Mouse (Mus musculus) spleen, adult 2 months (tissue): ENCODE results near the gene Slc25a44. TPM values are rescaled to one million over a fixed set of nuclear protein-coding genes. Genes with fewer than 3 reads are reported as not detected.
A peak's percentile ranks its signal among the peaks of the same experiment; 100 is the strongest.

Experiments used
- DNase-seq, 2 experiments: peaks; one replicate each; pipeline versions ENCODE4 v3.0.0 to v3.0.0-alpha.2; 2012 to 2021; ENCODE audit warnings: low spot score in 2 of 2, low read depth in 1 of 2
- H3K27ac ChIP-seq: fragments of 200-500 bp; 2 replicates; pipeline ENCODE4 v1.5.1; 2012; ENCODE audit warnings: low read length, inconsistent platforms; ENCODE audit not compliant: insufficient read depth
- H3K27me3 ChIP-seq: fragments of 200-500 bp; 2 replicates; pipeline ENCODE4 v1.6.1; 2012; ENCODE audit warnings: mild to moderate bottlenecking, moderate library complexity, low read length, inconsistent platforms; ENCODE audit not compliant: control insufficient read depth, insufficient read depth
- H3K36me3 ChIP-seq: fragments of 200-500 bp; 2 replicates; pipeline ENCODE4 v1.6.1; 2012; ENCODE audit warnings: mild to moderate bottlenecking, low read length, inconsistent platforms; ENCODE audit not compliant: control insufficient read depth, insufficient read depth
- H3K4me1 ChIP-seq: fragments of 200-500 bp; 2 replicates; pipeline ENCODE4 v1.6.1; 2011; ENCODE audit warnings: inconsistent platforms; ENCODE audit not compliant: control insufficient read depth, insufficient read depth, insufficient read length
- H3K4me3 ChIP-seq: fragments of 200-500 bp; 2 replicates; pipeline ENCODE4 v1.5.1; 2011; ENCODE audit warnings: mild to moderate bottlenecking, inconsistent platforms; ENCODE audit not compliant: insufficient read depth, insufficient read length; ENCODE audit errors: extremely low read depth
- CTCF ChIP-seq: fragments of 200-500 bp; IDR thresholded peaks from 2 replicates; pipeline ENCODE4 v1.5.1; 2011; ENCODE audit warnings: mild to moderate bottlenecking, inconsistent platforms; ENCODE audit not compliant: insufficient read depth, insufficient read length, insufficient replicate concordance; ENCODE audit errors: extremely low read depth
- POLR2A ChIP-seq: fragments of 200-500 bp; IDR thresholded peaks from 2 replicates; pipeline ENCODE4 v1.6.1; 2011; ENCODE audit warnings: low read depth, low read length, inconsistent platforms
- WGBS: fragments of 180-500 bp; shearing (Covaris S2); methylation state at CpG from one replicate; pipeline ENCODE4 v1.1.7; 2018; 5-methylcytosine and 5-hydroxymethylcytosine counted together
- polyA plus RNA-seq: library from polyadenylated mRNA; depleted of rRNA; stranded (reverse); fragments of >200 nt; gene quantifications from 2 replicates; pipeline ENCODE4 v1.2.3, GENCODE M21; 2012; rRNA removed

Gene Slc25a44
- polyA plus RNA-seq, 1 experiment: 13.9 TPM

DNA sequence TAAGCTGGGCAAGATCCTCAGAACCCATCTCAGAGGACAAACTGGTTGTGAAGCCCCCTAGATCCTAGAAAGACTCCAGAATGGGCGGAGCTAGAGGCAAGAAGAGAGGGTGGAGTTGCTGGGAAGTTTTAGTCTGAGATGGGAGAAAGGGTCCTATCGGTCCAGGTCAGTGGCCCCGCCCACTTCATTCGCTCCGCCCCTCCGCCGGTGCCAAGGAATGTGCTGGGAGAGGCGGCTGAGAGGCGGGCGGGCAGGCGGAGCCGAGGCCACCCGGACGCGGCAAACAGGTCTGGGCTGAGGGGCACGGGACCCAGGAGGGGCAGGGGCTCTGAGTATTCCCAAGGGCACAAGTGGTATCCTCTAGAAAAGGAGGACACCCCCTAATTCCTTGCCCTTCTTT is 60.6 kb downstream of the Slc25a44 start, which contains the start of gene Paqr6:
Gene Paqr6, plus strand, starts transcription at position 248 of the 400 bp plus-strand sequence.
- Histone ChIP-seq H3K36me3 (peaks cover 27% of the 10 kb centered on the region), H3K4me3 (no peak within 1 kb of the TSS), H3K4me1 (no peaks in the 10 kb centered on the region), H3K27ac (peak within 1 kb of the TSS; percentile 5; the same call in 1 of the 2 replicates), H3K27me3 (no peaks in the 10 kb centered on the region)
- WGBS: 42% methylated on average over 14 of the region's 16 CpGs
- TF ChIP-seq POLR2A (no peak), CTCF (no peak)
- DNase-seq: no peak

- Histone ChIP-seq H3K27me3 (no peaks in the 10 kb centered on the region), H3K27ac (peak overlapping the region; percentile 5; the same call in 1 of the 2 replicates), H3K4me1 (no peaks in the 10 kb centered on the region), H3K36me3 (peaks cover 31% of the 10 kb centered on the region), H3K4me3 (no peak overlapping the region)
- DNase-seq: no peak
- WGBS: 69% methylated on average over 4 of the region's 4 CpGs
- TF ChIP-seq POLR2A: no peak
Measured at GRCm38 (mm10) chr3:88363700-88364099, 61.2 kb downstream of the Slc25a44 start.

DNA sequence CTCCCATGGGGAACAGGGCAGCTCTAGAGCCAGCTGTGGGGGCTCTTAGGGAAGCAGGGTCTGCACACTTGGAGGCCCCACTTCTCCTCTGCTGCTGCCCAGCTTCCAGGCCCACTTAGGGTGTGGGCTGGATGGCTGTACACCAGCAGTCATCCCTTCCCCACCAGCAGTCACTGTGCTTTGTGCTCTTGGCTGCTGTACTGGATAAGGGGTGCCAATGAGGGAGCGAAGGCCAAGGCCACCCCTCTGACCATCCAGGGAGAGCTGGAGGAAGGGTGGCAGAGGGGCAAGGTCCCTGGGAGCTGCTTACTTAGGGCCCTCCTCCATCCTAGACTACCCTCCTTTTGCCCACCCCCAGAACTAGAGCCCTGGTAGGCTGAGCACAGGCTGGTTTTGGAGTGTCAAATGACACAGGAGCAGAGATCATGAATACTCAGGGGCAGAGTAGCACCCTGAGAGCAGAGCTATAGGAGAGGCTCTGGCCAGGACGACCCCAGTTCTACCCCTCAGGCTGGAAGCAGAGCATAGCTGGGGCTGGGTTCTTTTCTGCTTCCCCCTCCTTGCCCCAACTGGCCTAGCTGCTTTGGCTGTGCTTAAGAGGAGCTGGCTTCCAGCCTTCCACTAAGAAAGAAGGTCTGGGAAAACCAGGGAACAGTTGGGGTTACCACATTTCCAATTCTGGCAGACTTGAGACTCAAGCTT is 63.2 kb downstream of the Slc25a44 start:
- Histone ChIP-seq H3K36me3 (peaks cover 43% of the 10 kb centered on the region), H3K27ac (no peak overlapping the region), H3K27me3 (no peaks in the 10 kb centered on the region), H3K4me1 (no peaks in the 10 kb centered on the region), H3K4me3 (no peak overlapping the region)
- no peak for DNase-seq
- 94% methylated on average over 2 of the region's 2 CpGs for WGBS
- no peak for TF ChIP-seq CTCF
- no peak for TF ChIP-seq POLR2A

- no peaks in the 10 kb centered on the region for H3K4me1 ChIP-seq
- no peaks in the 10 kb centered on the region for H3K27me3 ChIP-seq
- peaks cover 46% of the 10 kb centered on the region for H3K36me3 ChIP-seq
- no peak for DNase-seq
- WGBS: 25% methylated on average over 6 of the region's 6 CpGs
- H3K4me3 ChIP-seq: no peak overlapping the region
- TF ChIP-seq CTCF: no peak
- no peak for TF ChIP-seq POLR2A
- H3K27ac ChIP-seq: no peak overlapping the region
Measured at GRCm38 (mm10) chr3:88361096-88361495, 63.8 kb downstream of the Slc25a44 start.

Other genes starting within 250 kb of the Slc25a44 start
- gene Rhbg, start 170.4 kb downstream of the Slc25a44 start, polyA plus RNA-seq: 0.21 and 0.29 TPM in 2 replicates
- not detected in 2 replicates for gene Gm38392, start 137.9 kb downstream of the Slc25a44 start, polyA plus RNA-seq
- gene Tsacc, start 128.1 kb downstream of the Slc25a44 start, polyA plus RNA-seq: 1.7 and 2.1 TPM in 2 replicates
- gene Cct3, start 128.0 kb downstream of the Slc25a44 start, polyA plus RNA-seq: 72.2 and 77.4 TPM in 2 replicates
- gene Glmp, start 100.1 kb downstream of the Slc25a44 start, polyA plus RNA-seq: 116 and 118 TPM in 2 replicates
- 1.1 and 1.6 TPM in 2 replicates for gene Tmem79, start 89.0 kb downstream of the Slc25a44 start, polyA plus RNA-seq
- gene Smg5, start 88.9 kb downstream of the Slc25a44 start, polyA plus RNA-seq: 64.6 and 70.3 TPM in 2 replicates
- 4.3 and 4.4 TPM in 2 replicates for gene Paqr6, start 60.6 kb downstream of the Slc25a44 start, polyA plus RNA-seq
- 0.21 and 0.27 TPM in 2 replicates for gene Bglap3, start 52.4 kb downstream of the Slc25a44 start, polyA plus RNA-seq
- not detected in 2 replicates for gene Bglap2, start 46.4 kb downstream of the Slc25a44 start, polyA plus RNA-seq
- gene Bglap, start 40.7 kb downstream of the Slc25a44 start, polyA plus RNA-seq: 0.41 and 0.43 TPM in 2 replicates
- 67.6 and 105 TPM in 2 replicates for gene Pmf1, start 14.8 kb downstream of the Slc25a44 start, polyA plus RNA-seq
- 54.3 and 67.0 TPM in 2 replicates for gene Sema4a, start 36.0 kb upstream of the Slc25a44 start, polyA plus RNA-seq
- gene Lmna, start 84.8 kb upstream of the Slc25a44 start, polyA plus RNA-seq: 51.3 and 72.3 TPM in 2 replicates
- 1.00 and 1.0 TPM in 2 replicates for gene Mex3a, start 107.3 kb upstream of the Slc25a44 start, polyA plus RNA-seq
- gene Rab25, start 123.2 kb upstream of the Slc25a44 start, polyA plus RNA-seq: 1.0 and 1.3 TPM in 2 replicates
- 104 and 141 TPM in 2 replicates for gene Lamtor2, start 127.9 kb upstream of the Slc25a44 start, polyA plus RNA-seq
- 32.5 and 33.7 TPM in 2 replicates for gene Ubqln4, start 128.6 kb upstream of the Slc25a44 start, polyA plus RNA-seq
- 77.2 and 88.7 TPM in 2 replicates for gene Ssr2, start 150.7 kb upstream of the Slc25a44 start, polyA plus RNA-seq
- 120 and 146 TPM in 2 replicates for gene Arhgef2, start 180.8 kb upstream of the Slc25a44 start, polyA plus RNA-seq
- not detected in 2 replicates for gene Rxfp4, start 228.0 kb upstream of the Slc25a44 start, polyA plus RNA-seq